Mouse (Mus musculus): ENCODE results near the gene Cd27. TPM values are rescaled to one million over a fixed set of nuclear protein-coding genes. Genes with fewer than 3 reads are reported as not detected.

Gene Cd27
- polyA plus RNA-seq, 1 experiment from 2014 or later = 1.4 TPM

DNA sequence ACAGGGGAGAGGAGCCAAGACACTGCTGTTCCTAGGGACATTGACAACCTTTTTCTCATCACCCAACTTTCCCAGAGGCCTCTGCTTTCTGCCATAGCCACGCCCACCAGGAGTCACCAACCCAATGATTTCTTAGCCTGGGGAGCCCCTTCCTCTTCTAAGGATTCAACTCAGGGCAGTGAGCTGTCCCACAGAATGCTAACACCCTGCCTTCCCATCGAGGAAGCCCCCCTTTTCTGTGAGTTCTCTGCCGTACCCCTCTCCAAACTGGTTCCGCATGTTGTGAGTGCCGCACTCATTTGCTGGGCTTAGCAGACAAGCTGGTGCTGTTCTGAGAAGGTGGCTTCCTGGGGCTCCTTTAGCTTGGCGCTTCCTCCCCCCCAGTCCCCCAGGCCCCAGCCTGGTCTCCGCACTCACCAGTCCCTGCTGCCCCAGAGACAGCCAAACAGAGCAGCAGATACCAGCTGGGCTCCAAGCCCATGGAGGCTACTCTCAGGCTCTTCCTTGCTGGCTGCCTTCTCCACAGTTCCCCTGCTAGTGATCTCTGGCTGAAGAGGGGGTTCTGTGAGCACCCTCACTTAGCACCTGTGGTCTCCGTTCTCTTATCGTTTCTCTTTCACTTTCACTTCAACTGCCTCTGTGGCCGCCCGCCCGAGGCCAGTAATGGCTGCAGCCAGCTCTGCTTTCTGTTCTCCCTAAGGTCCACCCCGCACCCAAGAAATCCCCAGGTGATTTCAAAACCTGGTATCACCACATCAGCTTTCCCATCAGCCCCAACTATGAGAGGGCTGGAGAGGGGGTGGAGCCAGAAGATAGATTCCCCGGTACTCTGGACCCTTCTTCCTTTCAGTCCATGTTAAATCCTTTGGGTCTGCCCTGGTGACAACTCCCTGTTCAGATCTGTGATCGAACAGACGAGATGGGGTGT, 5.4 kb downstream of the Cd27 start, which contains the start of gene Tapbpl:
Tapbpl (minus strand) TSS at position 744 of the 928 bp plus-strand sequence.
- Histone ChIP-seq H3K27me3 (ENCODE audit: control insufficient read depth, insufficient read depth, low read length) (no peaks in the 10 kb centered on the region), H3K36me3 (ENCODE audit: control insufficient read depth, insufficient read depth, low read length) (no peaks in the 10 kb centered on the region), H3K4me2 (ENCODE audit: low read depth, severe bottlenecking) (peak within 1 kb of the TSS; percentile 86), H3K4me1 (ENCODE audit: control insufficient read depth, insufficient read depth, low read length) (peaks cover 12% of the 10 kb centered on the region), H3K27ac (replicated peaks; ENCODE audit: low read depth, low read length) (no peak within 1 kb of the TSS), H3K9me3 (ENCODE audit: control insufficient read depth, low read length) (no peaks in the 10 kb centered on the region), H3K4me3 (ENCODE audit: low read depth, low read length) (peak within 1 kb of the TSS; percentile 37), H3K9ac (ENCODE audit: low read length) (peak within 1 kb of the TSS; percentile 70)
- DNase-seq (ENCODE audit: low spot score) = peak; percentile 52
- 6% methylated on average over 16 of the region's 16 CpGs for WGBS
- ATAC-seq (ENCODE audit: insufficient number of reproducible peaks, low FRiP score, low TSS enrichment, low read depth) = peak; percentile 32; the same call in 1 of the 2 replicates

DNA sequence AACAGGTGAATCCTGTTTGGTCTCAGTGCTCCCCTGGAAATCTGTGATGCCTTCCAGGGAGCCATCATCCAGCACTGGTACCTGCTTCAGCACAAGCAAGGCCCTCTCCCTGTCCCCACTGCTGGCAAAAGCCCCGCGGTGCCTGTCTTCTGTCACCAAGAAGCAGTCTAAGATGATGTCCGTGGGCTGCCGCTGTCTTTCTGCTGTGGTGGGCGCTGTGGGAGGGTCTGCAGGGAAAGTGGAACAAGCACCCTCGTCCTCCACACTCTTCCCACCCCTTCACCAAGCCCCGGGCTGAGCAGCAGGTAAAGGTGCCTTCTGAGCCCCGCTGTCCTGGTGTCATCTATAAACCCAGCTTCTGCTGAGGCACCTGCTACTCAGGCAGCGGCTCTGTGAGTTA, 6.2 kb downstream of the Cd27 start:
- Histone ChIP-seq H3K9ac (ENCODE audit: low read length) (no peak overlapping the region), H3K4me2 (ENCODE audit: low read depth, severe bottlenecking) (no peak overlapping the region), H3K27me3 (ENCODE audit: control insufficient read depth, insufficient read depth, low read length) (no peaks in the 10 kb centered on the region), H3K36me3 (ENCODE audit: control insufficient read depth, insufficient read depth, low read length) (no peaks in the 10 kb centered on the region), H3K9me3 (ENCODE audit: control insufficient read depth, low read length) (no peaks in the 10 kb centered on the region), H3K4me1 (ENCODE audit: control insufficient read depth, insufficient read depth, low read length) (peaks cover 12% of the 10 kb centered on the region), H3K4me3 (ENCODE audit: low read depth, low read length) (no peak overlapping the region), H3K27ac (replicated peaks; ENCODE audit: low read depth, low read length) (no peak overlapping the region)
- 65% methylated on average over 9 of the region's 9 CpGs for WGBS
- ATAC-seq (ENCODE audit: insufficient number of reproducible peaks, low FRiP score, low TSS enrichment, low read depth) = no peak
- no peak for DNase-seq (ENCODE audit: low spot score)

GRCm38 (mm10) chr6:125225518-125226115, 11.2 kb downstream of the Cd27 start:
- no peaks in the 10 kb centered on the region for H3K9me3 ChIP-seq (ENCODE audit: control insufficient read depth, low read length)
- ATAC-seq (ENCODE audit: insufficient number of reproducible peaks, low FRiP score, low TSS enrichment, low read depth) (no peak), DNase-seq (ENCODE audit: low spot score) (no peak)
- H3K4me1 ChIP-seq (ENCODE audit: control insufficient read depth, insufficient read depth, low read length) = no peaks in the 10 kb centered on the region
- H3K27ac ChIP-seq (replicated peaks; ENCODE audit: low read depth, low read length) = no peak overlapping the region
- H3K9ac ChIP-seq (ENCODE audit: low read length) = no peak overlapping the region
- H3K36me3 ChIP-seq (ENCODE audit: control insufficient read depth, insufficient read depth, low read length) = no peaks in the 10 kb centered on the region
- no peak overlapping the region for H3K4me3 ChIP-seq (ENCODE audit: low read depth, low read length)
- H3K4me2 ChIP-seq (ENCODE audit: low read depth, severe bottlenecking) = no peak overlapping the region
- no peaks in the 10 kb centered on the region for H3K27me3 ChIP-seq (ENCODE audit: control insufficient read depth, insufficient read depth, low read length)
- WGBS = 84% methylated on average over 5 of the region's 5 CpGs

GRCm38 (mm10) chr6:125222577-125222976, 14.2 kb downstream of the Cd27 start:
- Histone ChIP-seq H3K27me3 (ENCODE audit: control insufficient read depth, insufficient read depth, low read length) (no peaks in the 10 kb centered on the region), H3K4me1 (ENCODE audit: control insufficient read depth, insufficient read depth, low read length) (no peaks in the 10 kb centered on the region), H3K4me2 (ENCODE audit: low read depth, severe bottlenecking) (no peak overlapping the region), H3K36me3 (ENCODE audit: control insufficient read depth, insufficient read depth, low read length) (no peaks in the 10 kb centered on the region), H3K27ac (replicated peaks; ENCODE audit: low read depth, low read length) (no peak overlapping the region), H3K4me3 (ENCODE audit: low read depth, low read length) (no peak overlapping the region), H3K9ac (ENCODE audit: low read length) (no peak overlapping the region), H3K9me3 (ENCODE audit: control insufficient read depth, low read length) (no peaks in the 10 kb centered on the region)
- ATAC-seq (ENCODE audit: insufficient number of reproducible peaks, low FRiP score, low TSS enrichment, low read depth) (no peak), DNase-seq (ENCODE audit: low spot score) (no peak)
- 74% methylated on average over 3 of the region's 3 CpGs for WGBS

GRCm38 (mm10) chr6:125222146-125222545, 14.7 kb downstream of the Cd27 start:
- Histone ChIP-seq H3K4me1 (ENCODE audit: control insufficient read depth, insufficient read depth, low read length) (no peaks in the 10 kb centered on the region), H3K9me3 (ENCODE audit: control insufficient read depth, low read length) (no peaks in the 10 kb centered on the region), H3K36me3 (ENCODE audit: control insufficient read depth, insufficient read depth, low read length) (no peaks in the 10 kb centered on the region), H3K27ac (replicated peaks; ENCODE audit: low read depth, low read length) (no peak overlapping the region), H3K27me3 (ENCODE audit: control insufficient read depth, insufficient read depth, low read length) (no peaks in the 10 kb centered on the region), H3K4me3 (ENCODE audit: low read depth, low read length) (no peak overlapping the region), H3K9ac (ENCODE audit: low read length) (no peak overlapping the region), H3K4me2 (ENCODE audit: low read depth, severe bottlenecking) (no peak overlapping the region)
- DNase-seq (ENCODE audit: low spot score) (no peak), ATAC-seq (ENCODE audit: insufficient number of reproducible peaks, low FRiP score, low TSS enrichment, low read depth) (no peak)
- WGBS = 61% methylated on average over 2 of the region's 2 CpGs

- H3K4me2 ChIP-seq (ENCODE audit: low read depth, severe bottlenecking) = no peak overlapping the region
- ATAC-seq (ENCODE audit: insufficient number of reproducible peaks, low FRiP score, low TSS enrichment, low read depth) (no peak), DNase-seq (ENCODE audit: low spot score) (no peak)
- H3K9me3 ChIP-seq (ENCODE audit: control insufficient read depth, low read length) = no peaks in the 10 kb centered on the region
- no peak overlapping the region for H3K4me3 ChIP-seq (ENCODE audit: low read depth, low read length)
- H3K27ac ChIP-seq (replicated peaks; ENCODE audit: low read depth, low read length) = no peak overlapping the region
- H3K4me1 ChIP-seq (ENCODE audit: control insufficient read depth, insufficient read depth, low read length) = no peaks in the 10 kb centered on the region
- H3K9ac ChIP-seq (ENCODE audit: low read length) = no peak overlapping the region
- H3K27me3 ChIP-seq (ENCODE audit: control insufficient read depth, insufficient read depth, low read length) = no peaks in the 10 kb centered on the region
- H3K36me3 ChIP-seq (ENCODE audit: control insufficient read depth, insufficient read depth, low read length) = no peaks in the 10 kb centered on the region
- 91% methylated on average over 20 of the region's 20 CpGs for WGBS
Observed at GRCm38 (mm10) chr6:125221115-125221745, 15.6 kb downstream of the Cd27 start.

GRCm38 (mm10) chr6:125218963-125219362, 17.8 kb downstream of the Cd27 start:
- Histone ChIP-seq H3K4me3 (ENCODE audit: low read depth, low read length) (no peak overlapping the region), H3K4me1 (ENCODE audit: control insufficient read depth, insufficient read depth, low read length) (no peaks in the 10 kb centered on the region), H3K27me3 (ENCODE audit: control insufficient read depth, insufficient read depth, low read length) (0 out of 2 replicates have a peak, but pooled peaks cover under 1% of the 10 kb centered on the region), H3K27ac (replicated peaks; ENCODE audit: low read depth, low read length) (no peak overlapping the region), H3K9me3 (ENCODE audit: control insufficient read depth, low read length) (no peaks in the 10 kb centered on the region), H3K4me2 (ENCODE audit: low read depth, severe bottlenecking) (no peak overlapping the region), H3K9ac (ENCODE audit: low read length) (no peak overlapping the region), H3K36me3 (ENCODE audit: control insufficient read depth, insufficient read depth, low read length) (no peaks in the 10 kb centered on the region)
- 70% methylated on average over 4 of the region's 4 CpGs for WGBS
- DNase-seq (ENCODE audit: low spot score) (peak; percentile 60), ATAC-seq (ENCODE audit: insufficient number of reproducible peaks, low FRiP score, low TSS enrichment, low read depth) (no peak)

DNA sequence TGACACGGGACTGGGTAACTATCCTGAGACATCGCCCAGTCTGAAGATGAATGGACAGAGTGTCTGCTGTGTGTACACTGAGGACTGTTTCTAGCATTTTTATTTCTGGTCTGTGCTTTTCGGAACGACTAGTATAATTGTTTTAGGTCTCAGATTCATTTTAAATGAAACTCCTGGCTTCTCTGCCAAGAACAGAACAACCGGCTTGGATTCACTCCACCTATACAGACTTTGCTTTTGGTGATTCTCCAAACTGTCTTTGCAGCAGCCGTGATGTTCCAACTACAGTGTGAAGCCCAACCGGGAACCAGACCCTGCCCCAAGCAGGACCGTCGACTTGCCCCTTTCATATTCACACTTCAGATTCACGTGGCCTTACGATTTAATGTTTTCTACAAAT, 18.9 kb downstream of the Cd27 start:
- no peak overlapping the region for H3K4me2 ChIP-seq (ENCODE audit: low read depth, severe bottlenecking)
- H3K9me3 ChIP-seq (ENCODE audit: control insufficient read depth, low read length) = no peaks in the 10 kb centered on the region
- H3K27ac ChIP-seq (replicated peaks; ENCODE audit: low read depth, low read length) = no peak overlapping the region
- no peaks in the 10 kb centered on the region for H3K36me3 ChIP-seq (ENCODE audit: control insufficient read depth, insufficient read depth, low read length)
- no peak overlapping the region for H3K4me3 ChIP-seq (ENCODE audit: low read depth, low read length)
- DNase-seq (ENCODE audit: low spot score) = no peak
- 0 out of 2 replicates have a peak, but pooled peaks cover 3% of the 10 kb centered on the region for H3K27me3 ChIP-seq (ENCODE audit: control insufficient read depth, insufficient read depth, low read length)
- no peak for ATAC-seq (ENCODE audit: insufficient number of reproducible peaks, low FRiP score, low TSS enrichment, low read depth)
- 91% methylated on average over 11 of the region's 11 CpGs for WGBS
- H3K4me1 ChIP-seq (ENCODE audit: control insufficient read depth, insufficient read depth, low read length) = no peaks in the 10 kb centered on the region
- no peak overlapping the region for H3K9ac ChIP-seq (ENCODE audit: low read length)
